Comparison of ENCODE assay signal across 8 mouse cellular contexts in the genomic region with DNA sequence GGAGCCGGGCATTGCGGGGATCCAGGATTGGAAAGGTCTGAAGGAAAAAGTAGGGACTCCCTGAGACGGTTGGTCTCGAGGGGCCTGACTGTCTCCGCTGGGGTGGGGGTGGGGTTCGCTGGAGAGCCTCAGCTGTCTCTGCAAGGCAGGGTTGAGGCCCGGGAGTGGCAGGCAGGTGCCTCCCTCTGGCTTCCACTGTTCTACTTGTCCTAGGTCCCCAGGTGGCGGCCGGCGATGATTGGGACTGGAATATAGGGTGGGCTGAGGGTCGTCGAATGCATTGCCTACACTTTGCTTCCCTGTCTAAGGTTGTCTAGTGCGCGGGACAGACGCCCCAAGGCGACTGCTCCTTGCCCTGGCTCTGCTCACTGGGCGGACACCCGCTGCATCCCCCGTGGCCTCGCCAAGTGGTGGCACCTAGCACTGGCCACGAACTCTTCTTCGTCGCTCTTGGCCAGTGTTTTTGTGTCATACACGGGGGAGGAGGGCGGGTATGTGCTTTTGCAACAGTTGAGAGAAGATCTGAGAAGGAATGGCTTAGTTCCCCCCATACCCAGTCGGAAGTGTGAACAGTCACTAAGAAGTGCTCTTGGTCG. TPM values are rescaled to one million over a fixed set of nuclear protein-coding genes. Genes with fewer than 3 reads are reported as not detected.
A peak's percentile ranks its signal among the peaks of the same experiment; 100 is the strongest.
DNase-seq lines count a peak whose midpoint lies in the region; ATAC-seq lines count a peak whose summit lies in the region.

No protein-coding gene starts in this region.

- WGBS in embryonic facial prominence, embryonic 13.5 days = 18% methylated on average over 27 of the region's 27 CpGs
- 17% methylated on average over 27 of the region's 27 CpGs for WGBS in hindbrain, embryonic 13.5 days
- 12% methylated on average over 27 of the region's 27 CpGs for WGBS in lung, embryonic 16.5 days

- no peaks in the 10 kb centered on the region for H3K4me1 ChIP-seq in embryonic facial prominence, embryonic 13.5 days
- no peaks in the 10 kb centered on the region for H3K4me1 ChIP-seq in hindbrain, embryonic 13.5 days (replicated peaks)
- no peaks in the 10 kb centered on the region for H3K4me1 ChIP-seq in lung, embryonic 16.5 days (replicated peaks; ENCODE audit: control insufficient read depth, insufficient read depth, low read length)

- peaks cover 11% of the 10 kb centered on the region for H3K27me3 ChIP-seq in embryonic facial prominence, embryonic 13.5 days
- no peaks in the 10 kb centered on the region for H3K27me3 ChIP-seq in hindbrain, embryonic 13.5 days
- H3K27me3 ChIP-seq in lung, embryonic 16.5 days (ENCODE audit: control insufficient read depth, insufficient read depth, low read depth, low read length) = no peaks in the 10 kb centered on the region

- H3K9ac ChIP-seq in embryonic facial prominence, embryonic 13.5 days = peak overlapping the region; percentile 60
- peak overlapping the region; percentile 68 for H3K9ac ChIP-seq in hindbrain, embryonic 13.5 days
- peak overlapping the region; percentile 64 for H3K9ac ChIP-seq in lung, embryonic 16.5 days (ENCODE audit: low read length)

- peak overlapping the region; percentile 49 for H3K4me3 ChIP-seq in embryonic facial prominence, embryonic 13.5 days
- peak overlapping the region; percentile 52 for H3K4me3 ChIP-seq in hindbrain, embryonic 13.5 days
- peak overlapping the region; percentile 59 for H3K4me3 ChIP-seq in lung, embryonic 16.5 days (ENCODE audit: low read length)

- ATAC-seq in embryonic facial prominence, embryonic 13.5 days (ENCODE audit: insufficient number of reproducible peaks, insufficient read depth, low FRiP score, low TSS enrichment, low read depth) = peak; percentile 78
- peak; percentile 86 for ATAC-seq in hindbrain, embryonic 13.5 days (ENCODE audit: low FRiP score)
- ATAC-seq in lung, embryonic 16.5 days (ENCODE audit: low read depth) = peak; percentile 79

- no peak overlapping the region for H3K27ac ChIP-seq in embryonic facial prominence, embryonic 13.5 days
- H3K27ac ChIP-seq in hindbrain, embryonic 13.5 days = no peak overlapping the region
- H3K27ac ChIP-seq in lung, embryonic 16.5 days (ENCODE audit: low read length) = no peak overlapping the region

- no peaks in the 10 kb centered on the region for H3K36me3 ChIP-seq in embryonic facial prominence, embryonic 13.5 days
- H3K36me3 ChIP-seq in hindbrain, embryonic 13.5 days = no peaks in the 10 kb centered on the region
- no peaks in the 10 kb centered on the region for H3K36me3 ChIP-seq in lung, embryonic 16.5 days (ENCODE audit: control insufficient read depth, insufficient read depth, low read length)

- DNase-seq in layer of hippocampus, adult 11-12 months (ENCODE audit: low spot score) = peak; percentile 9
- no peak for DNase-seq in layer of hippocampus, postnatal 14 days (ENCODE audit: low spot score in 2 of 2)
- DNase-seq in NIH3T3 (ENCODE audit: low read depth) = peak; percentile 1
- peak; percentile 11 for DNase-seq in ovary, postnatal 10 days (ENCODE audit: low spot score)
- no peak for DNase-seq in thymus, adult 18-20 months

- H3K9me3 ChIP-seq in embryonic facial prominence, embryonic 13.5 days = no peaks in the 10 kb centered on the region
- no peaks in the 10 kb centered on the region for H3K9me3 ChIP-seq in hindbrain, embryonic 13.5 days
- no peaks in the 10 kb centered on the region for H3K9me3 ChIP-seq in lung, embryonic 16.5 days (ENCODE audit: control insufficient read depth, low read length)

- peak overlapping the region; percentile 72 for H3K4me2 ChIP-seq in embryonic facial prominence, embryonic 13.5 days
- peak overlapping the region; percentile 69 for H3K4me2 ChIP-seq in hindbrain, embryonic 13.5 days
- peak overlapping the region; percentile 74 for H3K4me2 ChIP-seq in lung, embryonic 16.5 days (ENCODE audit: low read depth, low read length)

RNA-seq across cellular contexts. Expression of gene Mtm1, which starts 4.6 kb away (rescaled TPM):
- 1 to 10 TPM; 4.0 to 6.3 TPM for total RNA-seq in layer of hippocampus, postnatal 14 days (2021)
- polyA plus RNA-seq in embryonic facial prominence, embryonic 13.5 days (2015; fragmentation: Nextera tagmentation; extraction: Ambion mirVana) = 3.6 and 4.6 TPM in 2 replicates
- polyA plus RNA-seq in hindbrain, embryonic 13.5 days (2015; fragmentation: Nextera tagmentation; extraction: Ambion mirVana) = 4.7 and 5.1 TPM in 2 replicates
- 6.9 and 7.6 TPM in 2 replicates for polyA plus RNA-seq in lung, embryonic 16.5 days (2015; fragmentation: Nextera tagmentation; extraction: Ambion mirVana)

Comparison
In these comparisons a context has a peak if more than half of its experiments do, and no peak if none do; other contexts are left out.
1. DNase-seq: peak in layer of hippocampus, adult 11-12 months (single experiment), NIH3T3 (single experiment) and ovary, postnatal 10 days (single experiment); none in layer of hippocampus, postnatal 14 days (0 of 2) and thymus, adult 18-20 months (0 of 2).
2. Peak in every context shown above with its lines, with median percentiles within 50 percentile points of each other: ATAC-seq, H3K4me2 ChIP-seq, H3K4me3 ChIP-seq and H3K9ac ChIP-seq.